Mouse (Mus musculus) liver, adult 2 months (tissue): Measurements from ENCODE around the gene Hnrnpa3.

Experiments used
- CTCF ChIP-seq: fragments of 200-500 bp; IDR thresholded peaks from 2 replicates; pipeline ENCODE4 v1.5.1; 2011; ENCODE audit warnings: low read depth, low read length, control low read depth
- POLR2A ChIP-seq: fragments of 200-500 bp; IDR thresholded peaks from 2 replicates; pipeline ENCODE4 v1.6.1; 2011; ENCODE audit warnings: low read length, control low read depth; ENCODE audit not compliant: insufficient read depth; ENCODE audit errors: extremely low read depth

- TF ChIP-seq CTCF (no peak), POLR2A (no peak)
Observed at GRCm38 (mm10) chr2:75698007-75698406, 38.9 kb downstream of the Hnrnpa3 start.
